Mouse (Mus musculus) thymus, adult 2 months (tissue): ENCODE data around the gene Umps.

Source experiments
- CTCF ChIP-seq: fragments of 200-500 bp; IDR thresholded peaks from 2 replicates; pipeline ENCODE4 v1.5.1; 2012; ENCODE audit warnings: mild to moderate bottlenecking, control low read depth, low read length, moderate library complexity, borderline replicate concordance; ENCODE audit not compliant: control insufficient read depth, poor library complexity, insufficient read depth; ENCODE audit errors: extremely low read depth
- POLR2A ChIP-seq: fragments of 200-500 bp; IDR thresholded peaks from 2 replicates; pipeline ENCODE4 v1.6.1; 2012; ENCODE audit warnings: mild to moderate bottlenecking, low read length, control low read depth, moderate library complexity; ENCODE audit not compliant: control insufficient read depth, poor library complexity, insufficient read depth; ENCODE audit errors: extremely low read depth

- TF ChIP-seq CTCF (no peak), POLR2A (no peak)
These were observed 36.1 kb downstream of the Umps start for GRCm38 (mm10) chr16:33930785-33931184.
